Comparison of ENCODE assay signal across 8 mouse cellular contexts in the genomic region with DNA sequence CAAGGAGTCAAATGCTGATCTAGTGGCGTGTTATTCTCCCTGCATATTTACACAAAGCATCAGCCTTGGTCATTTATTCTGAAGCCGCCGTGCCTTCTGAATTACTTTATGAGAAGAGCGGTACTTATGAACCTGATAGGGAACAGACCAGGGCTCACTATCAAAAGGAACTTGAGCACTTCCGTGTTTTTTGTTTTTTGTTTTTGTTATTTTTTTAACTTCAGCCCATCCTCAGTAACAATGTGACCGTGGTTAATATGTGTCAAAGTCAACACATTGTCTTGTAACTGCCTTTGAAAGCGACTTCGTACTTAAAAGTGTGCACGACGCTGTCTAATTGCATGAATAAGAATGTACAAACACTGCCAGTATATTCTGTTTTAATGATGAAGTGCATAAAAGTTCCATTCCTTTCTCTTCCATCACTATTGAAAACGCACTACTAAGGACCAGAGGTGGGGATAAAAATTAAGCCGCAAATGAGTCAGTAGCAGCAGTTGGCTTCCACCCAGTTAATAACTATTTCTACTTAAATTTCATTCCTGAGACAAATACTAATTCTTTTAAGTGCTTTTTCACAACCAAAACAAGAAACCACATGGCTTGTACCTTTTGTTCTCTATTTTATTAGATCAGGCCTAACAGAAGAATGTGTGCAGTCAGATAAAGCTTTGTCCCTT. TPM values are rescaled to one million over a fixed set of nuclear protein-coding genes. Genes with fewer than 3 reads are reported as not detected.
A peak's percentile ranks its signal among the peaks of the same experiment; 100 is the strongest.
DNase-seq lines count a peak whose midpoint lies in the region; ATAC-seq and TF ChIP-seq lines count a peak whose summit lies in the region.

No protein-coding gene starts in this region.

- peak overlapping the region; percentile 58 for H3K4me3 ChIP-seq in kidney, postnatal 0 days (replicated peaks; ENCODE audit: low read depth, low read length)
- peak overlapping the region; percentile 67 for H3K4me3 ChIP-seq in embryonic facial prominence, embryonic 14.5 days (ENCODE audit: low read depth, low read length)
- H3K4me3 ChIP-seq in intestine, embryonic 14.5 days (ENCODE audit: low read depth, low read length) = peak overlapping the region; percentile 79
- peak overlapping the region; percentile 67 for H3K4me3 ChIP-seq in neural tube, embryonic 12.5 days

- 0 out of 2 replicates have a peak overlapping the region, but pooled peaks have one; percentile 59 for H3K9ac ChIP-seq in kidney, postnatal 0 days (ENCODE audit: low read depth, low read length)
- peak overlapping the region; percentile 75 for H3K9ac ChIP-seq in embryonic facial prominence, embryonic 14.5 days (ENCODE audit: low read depth, low read length)
- H3K9ac ChIP-seq in intestine, embryonic 14.5 days (ENCODE audit: low read length) = peak overlapping the region; percentile 54; the same call in 1 of the 2 replicates
- H3K9ac ChIP-seq in neural tube, embryonic 12.5 days = peak overlapping the region; percentile 79

- no peaks in the 10 kb centered on the region for H3K4me1 ChIP-seq in kidney, postnatal 0 days (replicated peaks; ENCODE audit: insufficient read depth, low read length)
- H3K4me1 ChIP-seq in embryonic facial prominence, embryonic 14.5 days (ENCODE audit: control insufficient read depth, insufficient read depth, low read length) = no peaks in the 10 kb centered on the region
- no peaks in the 10 kb centered on the region; the same call in 1 of the 2 replicates for H3K4me1 ChIP-seq in intestine, embryonic 14.5 days (replicated peaks; ENCODE audit: control insufficient read depth, insufficient read depth, low read length)
- peaks cover 10% of the 10 kb centered on the region; the same call in 1 of the 2 replicates for H3K4me1 ChIP-seq in neural tube, embryonic 12.5 days

- WGBS in kidney, postnatal 0 days = 16% methylated on average over 12 of the region's 12 CpGs
- 19% methylated on average over 12 of the region's 12 CpGs for WGBS in embryonic facial prominence, embryonic 14.5 days
- 25% methylated on average over 12 of the region's 12 CpGs for WGBS in intestine, embryonic 14.5 days
- whole genome bisulfite sequencing in neural tube, embryonic 12.5 days = 8% methylated on average over 12 of the region's 12 CpGs

- H3K27ac ChIP-seq in kidney, postnatal 0 days = no peak overlapping the region
- no peak overlapping the region for H3K27ac ChIP-seq in embryonic facial prominence, embryonic 14.5 days (replicated peaks; ENCODE audit: low read depth, low read length)
- H3K27ac ChIP-seq in intestine, embryonic 14.5 days (ENCODE audit: low read depth) = peak overlapping the region; percentile 62; the same call in 1 of the 2 replicates
- peak overlapping the region; percentile 84; the same call in 1 of the 2 replicates for H3K27ac ChIP-seq in neural tube, embryonic 12.5 days

- H3K27me3 ChIP-seq in kidney, postnatal 0 days (ENCODE audit: insufficient read depth, low read length) = no peaks in the 10 kb centered on the region
- no peaks in the 10 kb centered on the region for H3K27me3 ChIP-seq in embryonic facial prominence, embryonic 14.5 days (replicated peaks; ENCODE audit: control insufficient read depth, insufficient read depth, low read length)
- 0 out of 2 replicates have a peak, but pooled peaks cover 4% of the 10 kb centered on the region for H3K27me3 ChIP-seq in intestine, embryonic 14.5 days (replicated peaks; ENCODE audit: control insufficient read depth, insufficient read depth, low read length)
- H3K27me3 ChIP-seq in neural tube, embryonic 12.5 days (replicated peaks) = no peaks in the 10 kb centered on the region

- no peak for TF ChIP-seq CTCF in kidney, postnatal 0 days (IDR thresholded peaks at IDR 0.05; ENCODE audit: low read depth)

- H3K4me2 ChIP-seq in kidney, postnatal 0 days (ENCODE audit: low read length) = peak overlapping the region; percentile 85
- H3K4me2 ChIP-seq in embryonic facial prominence, embryonic 14.5 days (ENCODE audit: low read depth, low read length) = peak overlapping the region; percentile 96
- peak overlapping the region; percentile 95 for H3K4me2 ChIP-seq in intestine, embryonic 14.5 days (ENCODE audit: low read length)
- H3K4me2 ChIP-seq in neural tube, embryonic 12.5 days (replicated peaks) = peak overlapping the region; percentile 62

- peak; percentile 16 for DNase-seq in kidney, postnatal 0 days (ENCODE audit: low spot score)
- no peak for DNase-seq in kidney, postnatal 14 days
- DNase-seq in embryonic facial prominence, embryonic 14.5 days (ENCODE audit: low spot score) = peak; percentile 24
- no peak for DNase-seq in intestine, embryonic 14.5 days (ENCODE audit: low spot score)
- DNase-seq in urinary bladder, postnatal 25 days (ENCODE audit: low spot score) = no peak
- DNase-seq in left cerebral cortex, adult 9 months (ENCODE audit: low spot score in 2 of 2) = no peak
- DNase-seq in c-Kit-positive CD71-positive TER-119-positive erythroid progenitor cells, embryonic 14.5 days (ENCODE audit: low spot score) = no peak

- no peaks in the 10 kb centered on the region for H3K9me3 ChIP-seq in kidney, postnatal 0 days (replicated peaks; ENCODE audit: low read length)
- H3K9me3 ChIP-seq in embryonic facial prominence, embryonic 14.5 days (ENCODE audit: control insufficient read depth, low read length) = no peaks in the 10 kb centered on the region
- H3K9me3 ChIP-seq in intestine, embryonic 14.5 days (ENCODE audit: control insufficient read depth, low read length) = no peaks in the 10 kb centered on the region
- no peaks in the 10 kb centered on the region for H3K9me3 ChIP-seq in neural tube, embryonic 12.5 days

- no peak for ATAC-seq in kidney, postnatal 0 days (replicated peaks; ENCODE audit: low FRiP score, low read depth)
- no peak for ATAC-seq in embryonic facial prominence, embryonic 14.5 days (ENCODE audit: low read depth)
- ATAC-seq in intestine, embryonic 14.5 days (replicated peaks; ENCODE audit: low FRiP score, low TSS enrichment, low read depth) = no peak
- 0 out of 2 replicates have a peak, but pooled peaks have one; percentile 0 for ATAC-seq in neural tube, embryonic 12.5 days (ENCODE audit: low FRiP score, low read depth)

- H3K36me3 ChIP-seq in kidney, postnatal 0 days (ENCODE audit: insufficient read depth, low read length) = no peaks in the 10 kb centered on the region
- H3K36me3 ChIP-seq in embryonic facial prominence, embryonic 14.5 days (ENCODE audit: control insufficient read depth, insufficient read depth, low read length) = no peaks in the 10 kb centered on the region
- H3K36me3 ChIP-seq in intestine, embryonic 14.5 days (ENCODE audit: control insufficient read depth, insufficient read depth, low read length) = no peaks in the 10 kb centered on the region
- no peaks in the 10 kb centered on the region for H3K36me3 ChIP-seq in neural tube, embryonic 12.5 days

RNA-seq across cellular contexts. Expression of a gene that starts 0.5 kb away (rescaled TPM):
- 6.0 and 6.4 TPM in 2 replicates for polyA plus RNA-seq in kidney, postnatal 0 days (2015; fragmentation: Nextera tagmentation; extraction: Ambion mirVana)
- 4.7 and 4.9 TPM in 2 replicates for polyA plus RNA-seq in embryonic facial prominence, embryonic 14.5 days (2014; fragmentation: Nextera tagmentation; extraction: Ambion mirVana)
- polyA plus RNA-seq in intestine, embryonic 14.5 days (2014; fragmentation: Nextera tagmentation; extraction: Ambion mirVana) = 4.9 and 6.0 TPM in 2 replicates
- 34.6 and 38.6 TPM in 2 replicates for polyA plus RNA-seq in neural tube, embryonic 12.5 days (2016; fragmentation: Nextera tagmentation; extraction: Ambion mirVana)

Comparison
In these comparisons a context has a peak if more than half of its experiments do, and no peak if none do; other contexts are left out.
1. DNase-seq: peak in kidney, postnatal 0 days (single experiment) and embryonic facial prominence, embryonic 14.5 days (single experiment); none in kidney, postnatal 14 days (single experiment), intestine, embryonic 14.5 days (single experiment), urinary bladder, postnatal 25 days (single experiment), left cerebral cortex, adult 9 months (0 of 2) and c-Kit-positive CD71-positive TER-119-positive erythroid progenitor cells, embryonic 14.5 days (single experiment).
2. H3K27ac ChIP-seq: peak in intestine, embryonic 14.5 days (single experiment) and neural tube, embryonic 12.5 days (single experiment); none in kidney, postnatal 0 days (single experiment) and embryonic facial prominence, embryonic 14.5 days (single experiment).
3. Peak in every context shown above with its lines, with median percentiles within 50 percentile points of each other: H3K4me2 ChIP-seq, H3K4me3 ChIP-seq and H3K9ac ChIP-seq.